Mouse (Mus musculus): ENCODE measurements around the gene Ssr2.
A peak's percentile ranks its signal among the peaks of the same experiment; 100 is the strongest.

The Ssr2 gene

GRCm38 (mm10) chr3:88575540-88575939 is at the start of gene Ssr2:
Gene Ssr2, plus strand, starts transcription at chr3:88575876.
- DNase-seq, result no peak

DNA sequence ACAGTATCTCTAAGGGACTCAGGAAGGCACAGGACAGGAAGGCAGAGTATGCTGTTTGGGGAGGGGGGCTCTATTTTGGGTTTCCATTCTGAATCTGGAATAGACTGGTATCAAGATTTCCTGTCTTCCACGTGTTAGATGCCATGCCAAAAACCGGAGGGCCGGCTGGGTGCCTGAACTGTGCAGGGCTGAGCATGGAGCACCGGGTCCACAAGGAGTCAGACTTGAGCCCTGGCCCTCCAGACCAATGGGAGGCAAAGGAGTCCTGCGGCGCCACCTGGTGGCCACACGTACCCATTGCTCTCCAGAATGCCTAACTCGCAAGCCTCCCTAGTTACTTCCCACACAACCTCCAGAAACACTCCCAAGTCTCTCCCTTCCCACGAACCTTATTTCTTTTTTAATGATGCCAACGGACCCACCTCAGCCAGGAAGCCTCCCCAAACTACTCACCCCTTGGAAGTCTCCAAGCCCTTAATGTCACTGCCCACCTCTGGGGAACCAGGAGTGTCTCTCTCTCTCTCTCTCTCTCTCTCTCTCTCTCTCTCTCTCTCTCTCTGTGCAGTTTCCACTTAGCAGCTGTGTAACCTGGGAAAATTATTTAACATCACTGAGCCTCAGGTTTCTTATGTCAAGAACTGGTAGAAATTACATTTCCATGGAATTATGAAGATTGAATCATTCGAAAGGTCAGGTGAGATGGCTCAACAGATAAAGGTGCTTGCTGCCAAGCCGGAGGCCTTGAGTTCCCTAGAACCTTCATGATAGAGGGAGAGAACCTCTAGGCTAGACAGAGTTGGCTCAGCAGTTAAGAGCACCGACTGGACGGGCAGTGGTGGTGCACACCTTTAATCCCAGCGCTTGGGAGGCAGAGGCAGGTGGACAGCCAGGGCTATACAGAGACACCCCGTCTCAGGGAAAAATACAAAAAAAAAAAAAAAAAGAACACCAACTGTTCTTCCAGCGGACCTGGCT is 49.2 kb upstream of the Ssr2 start:
- peak; percentile 91 for DNase-seq

GRCm38 (mm10) chr3:88527565-88527964 is 48.1 kb upstream of the Ssr2 start:
- DNase-seq, result no peak

- DNase-seq, result no peak
These were observed 47.0 kb upstream of the Ssr2 start for GRCm38 (mm10) chr3:88528646-88529045.

DNA sequence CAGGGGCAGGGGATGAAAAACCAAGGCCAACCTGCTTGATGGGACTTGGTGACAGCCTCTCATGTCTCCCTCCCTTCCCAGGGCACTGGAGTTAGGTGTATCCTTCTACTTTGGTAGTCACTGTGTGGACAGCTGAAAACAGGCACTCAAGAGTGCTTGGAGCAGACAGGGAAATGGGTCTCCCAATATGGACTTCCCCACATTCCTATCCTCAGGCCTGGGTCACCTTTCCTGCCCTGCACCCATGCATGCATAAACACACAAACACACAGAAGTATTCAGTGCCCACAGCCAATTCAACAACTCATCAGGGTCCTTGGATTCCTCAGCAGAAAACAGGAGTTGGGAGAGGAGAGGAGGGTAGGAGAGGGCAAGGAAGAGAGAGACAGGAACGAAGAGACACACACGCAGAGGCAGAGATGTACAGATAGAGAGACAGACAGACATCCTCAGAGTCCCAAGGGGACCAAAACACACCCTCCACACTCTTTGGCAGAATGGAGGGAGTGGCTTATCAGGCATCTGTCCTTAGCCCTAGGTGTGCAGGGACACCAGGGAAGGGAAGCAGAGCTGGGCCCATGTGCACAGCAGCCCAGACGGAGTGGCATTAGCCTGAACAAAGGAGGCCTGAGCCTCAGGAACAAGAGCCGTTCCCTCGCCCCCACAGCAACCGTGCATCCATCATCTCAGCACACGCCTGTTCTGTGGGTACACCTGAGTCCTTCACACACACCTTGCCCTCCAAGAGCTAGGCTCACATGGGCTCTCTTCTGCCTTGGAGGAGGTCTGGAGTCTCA is 46.3 kb upstream of the Ssr2 start:
- no peak for DNase-seq

- DNase-seq, result no peak
These were observed 45.4 kb upstream of the Ssr2 start for GRCm38 (mm10) chr3:88530082-88530864.

DNA sequence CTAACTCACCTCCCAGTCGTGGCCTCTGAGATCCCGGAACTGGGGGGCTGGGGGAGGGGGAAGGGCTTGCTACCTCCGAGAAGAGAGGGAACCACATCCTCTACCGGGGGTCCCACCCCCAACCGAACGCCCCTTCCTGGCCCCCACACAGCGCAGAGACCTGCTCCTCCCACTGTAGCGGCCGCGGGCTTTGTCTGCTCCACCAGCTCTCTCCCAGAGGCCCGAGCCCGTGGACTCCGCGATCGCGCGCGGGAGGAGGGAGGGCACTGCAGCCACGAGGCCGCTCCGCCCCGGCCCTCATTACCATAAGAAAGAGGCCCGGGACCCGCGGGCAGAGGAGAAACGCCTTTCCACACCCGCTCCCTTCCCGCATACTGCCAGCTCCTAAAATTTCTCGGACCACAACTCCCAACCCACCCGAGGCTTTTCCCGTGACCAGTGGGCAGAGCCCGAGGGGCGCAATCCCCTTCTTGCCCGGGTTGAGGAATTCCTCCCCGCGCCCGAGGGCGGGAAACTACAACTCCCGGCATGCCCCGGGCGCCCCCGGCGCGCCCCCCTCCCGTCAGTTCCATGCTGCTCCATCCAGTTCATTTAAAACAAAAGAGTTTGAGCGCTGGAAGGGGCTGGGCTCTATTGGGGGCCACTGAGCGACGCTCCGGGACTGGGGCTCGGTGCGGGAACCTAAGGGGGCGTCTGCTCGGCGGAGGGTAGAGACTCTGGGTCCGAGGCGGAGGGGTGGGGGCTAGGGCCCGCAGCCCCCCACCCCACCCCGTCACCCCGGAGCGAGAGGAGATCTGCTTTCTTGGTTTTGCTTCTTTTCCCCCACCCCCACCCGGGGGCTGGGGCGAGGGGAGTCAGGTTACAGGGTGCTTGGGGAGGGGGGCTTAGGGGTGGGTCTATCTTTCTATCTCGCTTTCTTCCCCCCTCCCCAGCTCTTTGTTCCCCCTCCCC is 44.1 kb upstream of the Ssr2 start:
- DNase-seq, result peak; percentile 92

DNA sequence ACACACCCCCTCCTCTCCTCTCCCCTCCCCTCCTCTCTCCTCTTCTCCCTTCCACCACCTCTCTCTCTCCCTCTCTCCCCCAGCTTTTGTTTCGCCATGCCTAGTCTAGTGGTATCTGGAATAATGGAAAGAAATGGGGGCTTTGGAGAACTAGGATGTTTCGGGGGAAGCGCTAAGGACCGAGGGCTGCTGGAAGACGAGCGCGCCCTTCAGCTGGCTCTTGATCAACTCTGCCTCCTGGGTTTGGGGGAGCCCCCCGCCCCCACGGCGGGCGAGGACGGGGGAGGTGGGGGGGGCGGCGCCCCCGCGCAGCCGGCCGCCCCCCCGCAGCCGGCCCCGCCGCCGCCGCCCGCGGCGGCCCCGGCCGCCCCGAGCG is 43.4 kb upstream of the Ssr2 start, which contains the start of gene Mex3a:
Mex3a (plus strand) TSS at position 97 of the 376 bp plus-strand sequence.
- DNase-seq, result no peak

DNA sequence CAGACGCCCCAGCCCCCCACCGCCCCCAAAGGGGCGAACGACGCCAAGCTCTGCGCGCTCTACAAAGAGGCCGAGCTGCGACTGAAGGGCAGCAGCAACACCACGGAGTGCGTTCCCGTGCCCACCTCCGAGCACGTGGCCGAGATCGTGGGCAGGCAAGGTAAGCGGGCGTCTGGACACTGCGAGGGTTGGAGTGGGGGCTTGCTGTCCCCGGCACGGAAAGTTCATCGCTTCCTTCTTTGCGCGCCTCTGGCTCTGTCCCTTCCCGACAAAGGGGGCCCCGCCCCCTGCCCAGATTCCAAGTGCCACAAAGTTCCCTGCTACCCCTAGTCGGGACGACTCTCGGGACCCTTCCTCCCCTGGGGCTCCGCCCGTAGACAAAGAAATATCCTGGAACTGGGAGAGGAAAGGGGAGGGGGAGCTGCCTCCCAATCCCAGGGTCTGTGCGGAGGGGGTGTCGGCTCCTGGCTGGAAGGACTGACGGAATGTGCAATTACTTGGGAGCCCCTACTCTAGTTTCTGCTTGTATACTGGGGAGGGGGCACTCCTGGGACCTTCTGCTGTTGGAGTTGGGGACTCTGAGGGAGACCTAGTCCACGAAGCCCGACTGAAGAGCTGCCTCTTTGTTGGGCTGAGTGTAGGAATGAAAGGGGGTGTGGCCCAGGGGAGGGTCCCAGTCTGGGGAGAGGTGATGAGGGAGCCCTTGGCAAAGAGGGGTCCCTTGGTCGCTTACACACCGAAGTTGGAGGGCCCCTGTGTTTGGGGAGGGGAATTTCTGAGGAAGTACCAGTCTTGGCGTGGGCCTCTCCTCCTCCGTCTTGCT is 42.8 kb upstream of the Ssr2 start:
- peak; percentile 57 for DNase-seq

GRCm38 (mm10) chr3:88533706-88534105 is 42.0 kb upstream of the Ssr2 start:
- no peak for DNase-seq

DNA sequence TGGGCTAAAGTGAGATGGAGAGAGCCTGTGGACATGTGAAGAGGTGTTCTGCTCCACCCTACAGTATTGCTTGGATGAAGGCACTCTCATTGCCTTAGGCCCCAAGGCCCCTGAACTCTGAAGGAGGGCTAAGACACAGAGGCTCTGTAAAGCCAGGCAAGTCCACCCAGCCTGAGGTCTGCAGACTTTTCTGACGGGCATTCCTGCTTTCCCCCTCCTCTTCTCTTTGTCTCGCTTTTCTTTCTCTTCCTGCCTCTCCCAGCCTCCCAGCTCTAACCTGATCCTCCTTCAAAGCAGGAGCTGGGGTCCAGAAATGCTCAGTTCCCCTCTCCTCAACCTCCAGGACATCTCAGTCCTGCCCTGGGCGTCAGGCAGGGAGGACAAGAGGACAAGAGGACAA is 40.7 kb upstream of the Ssr2 start:
- DNase-seq, result no peak

- no peak for DNase-seq
These were observed 40.1 kb upstream of the Ssr2 start for GRCm38 (mm10) chr3:88535527-88535926.

GRCm38 (mm10) chr3:88536103-88536930 is 39.4 kb upstream of the Ssr2 start:
- peak; percentile 88 for DNase-seq

DNA sequence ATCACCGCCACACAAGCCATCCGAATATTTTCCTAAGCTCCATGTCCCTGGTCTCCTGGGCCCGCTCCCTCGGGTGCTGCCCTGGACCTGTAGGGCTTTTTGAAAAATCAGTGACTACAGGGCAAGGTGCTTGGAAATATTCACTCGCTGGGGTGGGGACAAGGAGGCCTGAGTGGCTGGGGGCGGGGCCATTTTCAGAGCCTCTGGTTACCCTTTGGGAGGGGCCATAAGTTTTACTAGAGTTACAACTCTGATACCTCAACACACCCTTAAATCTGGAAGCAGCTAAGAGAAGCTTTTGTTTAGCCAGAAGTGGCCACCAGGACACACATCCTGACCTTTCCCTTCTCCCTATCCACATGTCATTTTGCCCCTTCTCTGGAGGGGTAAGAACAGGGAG is 38.5 kb upstream of the Ssr2 start:
- DNase-seq, result no peak

DNA sequence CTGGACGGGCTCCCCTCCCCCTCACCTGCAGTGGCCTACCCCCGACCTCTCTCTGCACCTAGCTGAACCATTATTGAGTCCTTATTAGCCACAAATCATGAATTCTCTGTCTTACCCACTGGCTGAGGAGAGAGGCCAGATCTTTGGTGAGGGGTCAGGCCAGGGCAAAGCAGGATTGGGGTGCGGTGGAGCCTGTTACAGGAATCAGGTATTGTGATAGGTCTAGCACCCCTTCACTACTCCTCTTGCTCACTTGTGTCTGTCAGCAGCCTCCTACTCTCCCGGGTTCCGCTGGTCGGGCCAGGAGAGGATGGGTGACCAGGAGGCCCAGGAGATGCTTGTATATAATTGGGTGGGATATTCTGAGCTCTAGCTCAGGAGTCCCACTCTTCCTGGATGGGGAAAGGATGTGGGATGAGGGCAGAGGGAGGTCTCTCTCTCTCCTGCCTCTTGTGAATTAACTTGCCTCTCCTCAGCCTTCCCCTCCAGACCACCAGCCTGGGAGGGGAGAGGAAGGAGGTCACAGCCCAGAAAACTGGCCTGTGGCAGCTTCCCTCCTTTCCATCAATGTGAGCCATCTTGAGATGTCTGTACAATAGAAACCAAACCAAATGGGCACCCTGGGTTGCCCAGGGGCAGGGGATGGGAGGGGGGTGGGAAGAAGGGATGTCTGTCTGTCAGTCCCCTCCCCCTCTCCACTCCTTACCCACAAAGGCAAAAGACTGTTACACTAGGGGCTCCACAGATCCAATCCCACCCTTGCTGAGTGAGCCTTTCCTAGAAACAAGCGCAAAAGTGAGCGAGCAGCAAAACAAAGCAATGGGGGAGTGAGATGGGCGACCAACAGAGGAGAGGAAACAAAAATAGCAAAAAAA is 37.2 kb upstream of the Ssr2 start:
- DNase-seq, result no peak

DNA sequence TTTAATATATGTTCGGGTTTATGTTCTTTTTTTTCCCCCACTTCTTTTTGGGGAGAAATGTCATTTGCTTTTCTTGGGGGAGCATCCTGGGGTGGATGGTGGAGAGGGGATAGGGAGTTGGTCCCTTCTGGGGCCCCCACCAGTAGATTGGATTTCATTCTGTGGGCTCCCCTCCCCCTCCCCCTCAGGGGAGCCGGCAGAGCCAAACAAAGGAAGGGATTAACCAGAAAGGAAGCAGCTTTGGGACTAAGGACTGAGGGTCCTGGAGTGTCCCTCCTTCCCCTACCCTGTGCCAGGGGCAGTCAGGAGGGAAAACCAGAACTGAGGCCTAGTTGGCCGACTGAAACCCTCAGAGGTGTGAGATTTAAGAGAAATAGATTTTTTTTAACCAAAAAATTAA is 36.3 kb upstream of the Ssr2 start:
- no peak for DNase-seq

DNA sequence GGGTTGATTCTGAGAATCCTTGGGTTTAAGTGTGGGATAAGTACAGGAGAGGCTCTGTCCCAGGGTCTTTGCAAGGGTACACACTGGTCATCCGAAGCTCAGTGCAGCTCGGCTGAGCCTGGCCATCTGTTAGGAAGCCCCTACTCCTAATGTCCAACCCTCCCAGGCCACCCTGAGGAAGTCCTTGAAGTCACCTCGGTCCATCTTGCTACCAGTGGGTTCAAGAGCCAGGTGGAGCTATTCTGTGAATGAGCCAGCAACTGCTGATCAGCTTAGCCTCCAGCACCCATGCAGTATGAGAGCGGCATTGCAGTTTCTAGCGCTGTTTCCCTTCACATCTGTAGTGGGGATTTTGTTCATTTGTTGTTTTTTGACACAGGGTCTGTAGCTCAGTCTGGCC is 35.6 kb upstream of the Ssr2 start:
- DNase-seq, result peak; percentile 5

GRCm38 (mm10) chr3:88541622-88542401 is 33.9 kb upstream of the Ssr2 start:
- DNase-seq, result peak; percentile 9

All from kidney, postnatal 14 days (tissue).